Mouse (Mus musculus) ES-E14 (cell line): ENCODE data around the gene Adam1b. TPM values are rescaled to one million over a fixed set of nuclear protein-coding genes. Genes with fewer than 3 reads are reported as not detected.

Experiments
- DNase-seq: peaks from one replicate; pipeline ENCODE4 v3.0.0-alpha.2; 2013; ENCODE audit warnings: low read depth, low spot score
- H3K27ac ChIP-seq: 2 replicates; pipeline ENCODE4 v1.5.1; 2012; ENCODE audit warnings: low read depth, mild to moderate bottlenecking, low read length, moderate library complexity, mixed read lengths; ENCODE audit not compliant: poor library complexity, insufficient read depth, severe bottlenecking
- H3K36me3 ChIP-seq: 2 replicates; pipeline ENCODE4 v1.6.1; 2012; ENCODE audit warnings: mild to moderate bottlenecking, low read length, moderate library complexity, mixed read lengths; ENCODE audit not compliant: control insufficient read depth, poor library complexity, insufficient read depth, severe bottlenecking
- H3K4me1 ChIP-seq, 2 experiments: fragments of 150-350 bp in 1 of 2; sonication (generic) in 1 of 2; 2 replicates each; pipeline ENCODE4 v1.6.1; 2012; ENCODE audit warnings: low read length in 2 of 2, mild to moderate bottlenecking in 1 of 2, mixed read lengths in 1 of 2; ENCODE audit not compliant: control insufficient read depth in 2 of 2, insufficient read depth in 2 of 2, poor library complexity in 1 of 2
- H3K4me3 ChIP-seq, 2 experiments: fragments of 150-350 bp in 1 of 2; sonication (generic) in 1 of 2; 2 replicates each; pipeline ENCODE4 v1.5.1; 2012; ENCODE audit warnings: low read length in 2 of 2, low read depth in 1 of 2, mild to moderate bottlenecking in 1 of 2, mixed read lengths in 1 of 2; ENCODE audit not compliant: insufficient read depth in 1 of 2, poor library complexity in 1 of 2, severe bottlenecking in 1 of 2
- H3K9ac ChIP-seq: 2 replicates; pipeline ENCODE4 v1.6.1; 2012; ENCODE audit warnings: low read depth, mild to moderate bottlenecking, low read length, mixed read lengths; ENCODE audit not compliant: poor library complexity, insufficient read depth, severe bottlenecking
- H3K9me3 ChIP-seq: fragments of 150-350 bp; sonication (generic); 2 replicates; pipeline ENCODE4 v1.6.1; 2012; ENCODE audit warnings: low read depth, mild to moderate bottlenecking, low read length; ENCODE audit not compliant: control insufficient read depth, insufficient read depth
- CHD2 ChIP-seq: IDR thresholded peaks from 2 replicates; pipeline ENCODE4 v1.6.1; 2014; ENCODE audit warnings: mild to moderate bottlenecking, low read depth, low read length, inconsistent platforms
- HCFC1 ChIP-seq: IDR thresholded peaks from 2 replicates; pipeline ENCODE4 v1.6.1; 2012; ENCODE audit warnings: low read length, inconsistent platforms, borderline replicate concordance; ENCODE audit not compliant: insufficient read depth
- MAFK ChIP-seq: IDR thresholded peaks from 2 replicates; pipeline ENCODE4 v1.6.1; 2014; ENCODE audit warnings: mild to moderate bottlenecking, low read depth, low read length, inconsistent platforms; ENCODE audit not compliant: insufficient read depth
- ZC3H11A ChIP-seq: IDR thresholded peaks from 2 replicates; pipeline ENCODE4 v1.6.1; 2012; ENCODE audit warnings: low read depth, mild to moderate bottlenecking, inconsistent platforms, low read length, borderline replicate concordance
- ZNF384 ChIP-seq: IDR thresholded peaks from 2 replicates; pipeline ENCODE4 v1.6.1; 2012; ENCODE audit warnings: low read depth, low read length, inconsistent platforms
- in situ Hi-C, 2 experiments: fragments of 600-800 bp; cut with MboI; formaldehyde crosslinking; loops; one replicate each; pipeline ENCODE4 v1.15.1; 2025; ENCODE audit warnings: low sequenced_read_pairs in 2 of 2, inconsistent platforms in 1 of 2; ENCODE audit not compliant: unreplicated experiment in 2 of 2
- total RNA-seq: library from RNA; depleted of rRNA; stranded (reverse); fragments of 300-350 nt; gene quantifications from 2 replicates; pipeline ENCODE4 v1.2.3, GENCODE M21; 2012

Gene Adam1b
- total RNA-seq, 1 experiment = 0.09 TPM

- in situ Hi-C loops = no loop called here
- Histone ChIP-seq H3K36me3 (no peaks in the 10 kb centered on the region), H3K27ac (no peak overlapping the region), H3K9ac (no peak overlapping the region), H3K4me1 (peaks cover 0 to 2% of the 10 kb centered on the region in 2 experiments; a peak in 1 of 4 replicates), H3K9me3 (no peaks in the 10 kb centered on the region), H3K4me3 (no peak overlapping the region)
- no peak for TF ChIP-seq ZC3H11A
- TF ChIP-seq CHD2 = no peak
- no peak for TF ChIP-seq ZNF384
- TF ChIP-seq MAFK = no peak
- no peak for TF ChIP-seq HCFC1
- no peak for DNase-seq
Observed at GRCm38 (mm10) chr5:121463601-121464250, 39.5 kb downstream of the Adam1b start.

- H3K27ac ChIP-seq = no peak overlapping the region
- H3K4me1 ChIP-seq = peaks cover 0 to 2% of the 10 kb centered on the region in 2 experiments; a peak in 1 of 4 replicates
- H3K9me3 ChIP-seq = no peaks in the 10 kb centered on the region
- in situ Hi-C loops = no loop called here
- H3K9ac ChIP-seq = no peak overlapping the region
- H3K4me3 ChIP-seq = no peak overlapping the region
- DNase-seq = no peak
- no peaks in the 10 kb centered on the region for H3K36me3 ChIP-seq
- TF ChIP-seq MAFK (no peak), HCFC1 (no peak), ZC3H11A (no peak), CHD2 (no peak), ZNF384 (no peak)
Observed at GRCm38 (mm10) chr5:121462967-121463366, 40.3 kb downstream of the Adam1b start.

- Histone ChIP-seq H3K9me3 (no peaks in the 10 kb centered on the region), H3K9ac (no peak overlapping the region), H3K4me1 (peaks cover 0 to 2% of the 10 kb centered on the region in 2 experiments; a peak in 1 of 4 replicates), H3K27ac (no peak overlapping the region), H3K36me3 (no peaks in the 10 kb centered on the region), H3K4me3 (no peak overlapping the region)
- TF ChIP-seq CHD2 (no peak), MAFK (no peak), ZC3H11A (no peak), ZNF384 (no peak), HCFC1 (no peak)
- DNase-seq = no peak
- in situ Hi-C loops = no loop called here
Observed at GRCm38 (mm10) chr5:121462171-121462502, 41.1 kb downstream of the Adam1b start.

- no peak overlapping the region for H3K4me3 ChIP-seq
- H3K9ac ChIP-seq = no peak overlapping the region
- no peak for DNase-seq
- peaks cover 0 to 2% of the 10 kb centered on the region in 2 experiments; a peak in 1 of 4 replicates for H3K4me1 ChIP-seq
- in situ Hi-C loops = no loop called here
- no peaks in the 10 kb centered on the region for H3K36me3 ChIP-seq
- TF ChIP-seq CHD2 (no peak), MAFK (no peak), ZNF384 (no peak)
- H3K27ac ChIP-seq = no peak overlapping the region
- no peaks in the 10 kb centered on the region for H3K9me3 ChIP-seq
Observed at GRCm38 (mm10) chr5:121461339-121462170, 41.7 kb downstream of the Adam1b start.
